Mouse (Mus musculus): ENCODE data around the gene Mknk2. TPM values are rescaled to one million over a fixed set of nuclear protein-coding genes. Genes with fewer than 3 reads are reported as not detected.

Mknk2 gene
- total RNA-seq, 2 experiments from 2014 or later: 105 TPM

- DNase-seq: no peak
Measured at GRCm38 (mm10) chr10:80692249-80693165, 14.6 kb upstream of the Mknk2 start.

GRCm38 (mm10) chr10:80687850-80688249 lies 9.9 kb upstream of the Mknk2 start:
- peak; percentile 85 for DNase-seq

- DNase-seq: no peak
Measured at GRCm38 (mm10) chr10:80686617-80687016, 8.7 kb upstream of the Mknk2 start.

GRCm38 (mm10) chr10:80684984-80685383 lies 7.1 kb upstream of the Mknk2 start:
- DNase-seq: no peak

GRCm38 (mm10) chr10:80684214-80684613 lies 6.3 kb upstream of the Mknk2 start:
- DNase-seq: peak; percentile 80

- DNase-seq: no peak
Measured at GRCm38 (mm10) chr10:80683647-80684046, 5.7 kb upstream of the Mknk2 start.

GRCm38 (mm10) chr10:80682003-80682402 lies 4.1 kb upstream of the Mknk2 start:
- DNase-seq: no peak

- DNase-seq: no peak
Measured at GRCm38 (mm10) chr10:80680260-80680696, 2.4 kb upstream of the Mknk2 start.

GRCm38 (mm10) chr10:80679556-80680259 lies 1.8 kb upstream of the Mknk2 start:
- DNase-seq: no peak

- DNase-seq: no peak
Measured at GRCm38 (mm10) chr10:80678601-80679377, 877 bp upstream of the Mknk2 start.

GRCm38 (mm10) chr10:80677128-80677875 lies 610 bp downstream of the Mknk2 start:
- no peak for DNase-seq

- DNase-seq: peak; percentile 100
Measured at GRCm38 (mm10) chr10:80676198-80676928, 1.5 kb downstream of the Mknk2 start.

GRCm38 (mm10) chr10:80675405-80676197 lies 2.3 kb downstream of the Mknk2 start:
- no peak for DNase-seq

GRCm38 (mm10) chr10:80674851-80675404 lies 3.0 kb downstream of the Mknk2 start:
- no peak for DNase-seq

- peak; percentile 64 for DNase-seq
Measured at GRCm38 (mm10) chr10:80674161-80674711, 3.7 kb downstream of the Mknk2 start.

- no peak for DNase-seq
Measured at GRCm38 (mm10) chr10:80673690-80674089, 4.2 kb downstream of the Mknk2 start.

GRCm38 (mm10) chr10:80671936-80672690 lies 5.8 kb downstream of the Mknk2 start:
- no peak for DNase-seq

GRCm38 (mm10) chr10:80671251-80671650 lies 6.7 kb downstream of the Mknk2 start:
- DNase-seq: no peak

- no peak for DNase-seq
Measured at GRCm38 (mm10) chr10:80670531-80670930, 7.4 kb downstream of the Mknk2 start.
